Mouse (Mus musculus) heart, adult 2 months (tissue): ENCODE measurements at regions not wholly inside any gene's neighbourhood (a gene's known extent, or its start where the extent isn't known, plus 50 kb on each side); places are given as distances from the start of the nearest gene placed in this dataset.
A peak's percentile ranks its signal among the peaks of the same experiment; 100 is the strongest.

ENCODE experiments used
- DNase-seq, 2 experiments: peaks; one replicate each; pipeline ENCODE4 v3.0.0; 2021
- H3K27ac ChIP-seq: fragments of 200-600 bp; 2 replicates; pipeline ENCODE4 v1.8.1; 2022
- H3K27me3 ChIP-seq: fragments of 200-500 bp; 2 replicates; pipeline ENCODE4 v1.6.1; 2012; ENCODE audit warnings: mild to moderate bottlenecking, low read length, inconsistent platforms, mixed read lengths; ENCODE audit not compliant: control insufficient read depth, insufficient read depth
- H3K36me3 ChIP-seq: fragments of 200-500 bp; 2 replicates; pipeline ENCODE4 v1.6.1; 2012; ENCODE audit warnings: low read length, inconsistent platforms; ENCODE audit not compliant: control insufficient read depth, insufficient read depth
- H3K4me1 ChIP-seq: fragments of 200-500 bp; 2 replicates; pipeline ENCODE4 v1.6.1; 2011; ENCODE audit warnings: low read length; ENCODE audit not compliant: control insufficient read depth, insufficient read depth
- H3K4me3 ChIP-seq: fragments of 200-600 bp; 2 replicates; pipeline ENCODE4 v1.8.1; 2022
- H3K79me2 ChIP-seq: fragments of 200-500 bp; replicated peaks from 2 replicates; pipeline ENCODE4 v1.6.1; 2012; ENCODE audit warnings: mild to moderate bottlenecking, inconsistent platforms, low read length, moderate library complexity, mixed read lengths; ENCODE audit not compliant: control insufficient read depth, insufficient read depth
- H3K9ac ChIP-seq: fragments of 200-500 bp; 2 replicates; pipeline ENCODE4 v1.6.1; 2012; ENCODE audit warnings: low read depth, mild to moderate bottlenecking, control low read depth, inconsistent platforms, low read length, mixed read lengths
- CTCF ChIP-seq: fragments of 200-600 bp; IDR thresholded peaks from 2 replicates; pipeline ENCODE4 v1.8.1; 2022; ENCODE audit warnings: antibody characterized with exemption, mild to moderate bottlenecking, moderate library complexity
- EP300 ChIP-seq: fragments of 200-500 bp; IDR thresholded peaks from 2 replicates; pipeline ENCODE4 v1.6.1; 2011; ENCODE audit warnings: low read depth, low read length, control low read depth; ENCODE audit not compliant: insufficient read depth
- POLR2A ChIP-seq: fragments of 200-500 bp; IDR thresholded peaks from 2 replicates; pipeline ENCODE4 v1.6.1; 2011; ENCODE audit warnings: mild to moderate bottlenecking, low read depth, low read length, control low read depth; ENCODE audit not compliant: insufficient read depth
- WGBS: fragments of 180-500 bp; shearing (Covaris S2); methylation state at CpG from one replicate; pipeline ENCODE4 v1.1.7; 2018; 5-methylcytosine and 5-hydroxymethylcytosine counted together
- intact Hi-C: fragments of 180-260 bp; cut with DNase I; formaldehyde crosslinking; loops from one replicate; pipeline ENCODE4 v1.15.1; 2025

DNA sequence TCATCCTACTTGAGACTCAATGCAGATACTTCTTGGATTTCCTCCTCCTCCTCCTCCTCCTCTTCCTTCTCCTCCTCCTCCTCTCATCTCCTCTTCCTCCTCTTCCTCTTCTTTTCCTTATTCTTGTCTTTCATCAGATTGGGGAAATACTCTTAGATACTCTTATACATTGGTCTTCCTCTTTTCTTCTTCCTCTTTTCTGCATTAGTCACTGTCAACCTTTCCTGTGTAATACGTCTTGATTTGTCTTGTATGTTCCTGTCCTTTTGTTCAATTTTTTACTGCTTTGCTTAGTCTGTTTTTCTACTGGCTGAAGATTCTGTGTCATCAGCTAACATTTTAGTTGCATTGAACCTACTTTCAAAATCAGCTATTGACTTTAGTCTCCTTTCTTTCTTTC lies 279.5 kb downstream of the Bcl11a start:
- Histone ChIP-seq H3K27me3 (no peaks in the 10 kb centered on the region), H3K79me2 (no peaks in the 10 kb centered on the region), H3K27ac (no peak overlapping the region), H3K9ac (no peak overlapping the region), H3K36me3 (no peaks in the 10 kb centered on the region), H3K4me3 (no peak overlapping the region), H3K4me1 (no peaks in the 10 kb centered on the region)
- no peak for DNase-seq
- intact Hi-C loops = no loop called here
- no peak for TF ChIP-seq CTCF
- TF ChIP-seq EP300 = no peak
- TF ChIP-seq POLR2A = no peak
- 38% methylated on average over 1 of the region's 1 CpGs for WGBS

DNA sequence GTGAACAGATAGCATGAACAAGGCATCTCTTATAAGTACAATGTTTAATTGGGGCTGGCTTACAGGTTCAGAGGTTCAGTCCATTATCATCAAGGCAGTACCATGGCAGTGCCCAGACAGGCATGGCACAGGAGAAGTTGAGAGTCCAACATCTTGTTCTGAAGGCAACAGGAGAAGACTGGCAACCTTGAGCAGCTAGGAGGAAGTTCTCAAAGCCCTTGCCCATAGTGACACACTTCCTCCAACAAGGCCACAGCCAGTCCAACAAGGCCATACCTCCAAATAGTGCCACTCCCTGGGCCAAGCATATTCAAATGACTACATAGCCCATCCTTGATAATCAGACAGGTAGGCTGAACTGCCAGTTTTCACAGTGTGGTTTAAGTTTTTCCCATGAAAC lies 281.2 kb downstream of the Bcl11a start:
- intact Hi-C loops = no loop called here
- Histone ChIP-seq H3K79me2 (no peaks in the 10 kb centered on the region), H3K4me1 (no peaks in the 10 kb centered on the region; the same call in 1 of the 2 replicates), H3K27me3 (no peaks in the 10 kb centered on the region), H3K9ac (no peak overlapping the region), H3K4me3 (no peak overlapping the region), H3K36me3 (no peaks in the 10 kb centered on the region), H3K27ac (no peak overlapping the region)
- TF ChIP-seq CTCF = no peak
- no peak for TF ChIP-seq POLR2A
- no peak for TF ChIP-seq EP300
- no peak for DNase-seq

DNA sequence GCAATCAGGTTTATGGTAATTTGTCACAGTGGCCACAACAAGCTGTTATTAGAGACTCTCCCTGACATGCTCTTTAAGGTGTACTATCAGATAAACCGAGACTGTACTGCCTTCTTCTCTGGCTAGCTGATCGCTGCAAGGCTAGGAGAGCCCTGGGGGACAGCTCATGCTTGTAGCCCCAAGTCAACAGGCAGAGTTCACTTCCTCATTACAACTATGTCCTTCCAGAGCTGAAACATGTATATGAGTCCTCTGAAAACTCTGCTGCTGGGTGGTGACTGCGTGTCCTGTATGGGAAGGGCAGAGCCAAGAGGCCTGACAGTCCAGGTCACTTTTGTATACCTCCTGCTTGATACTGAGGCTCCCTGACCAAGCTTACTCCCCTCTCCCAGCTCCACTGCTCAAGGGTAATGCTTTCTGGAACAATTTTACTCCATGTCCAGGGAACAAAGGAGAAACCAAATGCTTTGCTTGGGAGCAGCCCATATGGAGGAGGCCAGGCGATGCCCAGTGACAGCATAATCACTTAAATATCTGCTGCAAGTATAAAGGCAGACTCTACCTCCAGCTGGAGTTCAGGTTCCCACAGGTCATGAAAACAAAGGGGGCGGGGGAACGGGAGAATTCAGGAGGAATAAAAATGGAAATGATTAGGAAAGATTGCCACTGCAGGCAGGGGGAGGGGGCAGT lies 284.3 kb downstream of the Bcl11a start:
- WGBS = 63% methylated on average over 6 of the region's 6 CpGs
- Histone ChIP-seq H3K27ac (no peak overlapping the region), H3K4me3 (no peak overlapping the region), H3K27me3 (no peaks in the 10 kb centered on the region), H3K79me2 (no peaks in the 10 kb centered on the region), H3K4me1 (no peaks in the 10 kb centered on the region; the same call in 1 of the 2 replicates), H3K36me3 (no peaks in the 10 kb centered on the region), H3K9ac (no peak overlapping the region)
- no peak for TF ChIP-seq CTCF
- TF ChIP-seq EP300 = no peak
- TF ChIP-seq POLR2A = no peak
- DNase-seq = no peak
- intact Hi-C loops = no loop called here

DNA sequence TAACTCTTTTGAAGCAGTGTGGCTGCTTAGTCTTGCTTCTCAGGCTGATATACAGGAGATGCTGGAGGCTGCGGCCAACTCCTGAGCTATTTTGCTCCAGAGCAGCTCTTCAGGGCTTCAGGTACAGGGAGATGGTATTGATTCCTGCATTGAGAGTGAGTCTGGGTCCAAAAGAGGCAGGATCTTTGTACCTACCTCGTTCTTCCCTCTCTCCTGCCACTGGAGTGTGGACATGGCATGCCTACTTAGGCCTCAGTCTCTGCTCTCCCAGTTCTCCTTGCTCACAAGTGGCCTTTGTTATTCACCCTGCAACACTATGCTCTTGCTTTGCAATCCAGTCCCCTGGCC lies 284.8 kb downstream of the Bcl11a start:
- H3K79me2 ChIP-seq = no peaks in the 10 kb centered on the region
- no peak for DNase-seq
- no peaks in the 10 kb centered on the region for H3K36me3 ChIP-seq
- no peak overlapping the region for H3K4me3 ChIP-seq
- no peaks in the 10 kb centered on the region; the same call in 1 of the 2 replicates for H3K4me1 ChIP-seq
- no peak overlapping the region for H3K27ac ChIP-seq
- H3K9ac ChIP-seq = no peak overlapping the region
- intact Hi-C loops = no loop called here
- no peaks in the 10 kb centered on the region for H3K27me3 ChIP-seq
- TF ChIP-seq CTCF (no peak), POLR2A (no peak), EP300 (no peak)
- WGBS = 89% methylated on average over 2 of the region's 2 CpGs

DNA sequence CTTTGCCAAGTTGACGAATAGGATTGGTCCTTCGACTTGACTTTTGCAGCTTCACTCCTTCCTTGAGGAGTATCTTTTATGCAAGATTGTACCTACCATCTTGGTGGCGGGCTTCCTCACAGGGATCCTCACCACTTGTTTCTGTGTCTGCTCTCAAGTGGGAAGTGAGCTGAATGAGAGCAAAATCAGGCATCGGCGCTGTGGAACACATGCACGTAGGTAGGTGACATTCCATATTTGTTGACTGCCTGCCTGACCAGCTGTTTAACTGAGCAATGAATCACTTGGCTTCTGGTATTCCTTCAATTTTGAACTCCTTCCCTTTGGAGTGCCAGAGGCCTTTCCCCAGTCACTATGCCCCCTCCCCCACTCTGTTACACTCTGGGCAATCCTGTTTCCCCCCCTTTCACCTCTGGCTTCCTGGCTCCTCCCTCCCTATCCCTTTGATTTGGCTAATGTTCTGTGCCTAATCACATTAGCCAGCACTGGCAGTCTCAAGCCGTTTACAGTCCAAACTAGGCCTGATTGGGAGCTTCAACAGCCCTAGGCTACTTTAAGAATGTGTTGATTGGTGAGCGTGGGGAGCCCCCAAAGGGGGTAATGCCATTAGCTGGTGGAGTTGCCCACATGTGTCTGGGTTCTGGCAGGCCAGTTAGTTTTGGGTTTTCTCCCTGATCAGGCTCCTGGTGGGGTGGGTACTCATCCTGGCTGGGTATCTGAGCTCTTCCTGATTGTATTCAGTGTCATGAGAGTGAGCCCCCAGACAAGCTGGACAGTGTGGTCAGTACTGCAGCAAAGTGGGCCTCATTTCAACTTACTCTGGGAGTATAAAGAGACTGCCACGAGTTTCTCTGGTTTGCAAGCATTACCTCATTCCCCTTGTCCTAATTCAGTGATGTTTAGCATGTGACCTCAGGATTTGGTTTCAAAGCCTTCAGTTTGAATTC lies 285.8 kb downstream of the Bcl11a start:
- whole genome bisulfite sequencing = 68% methylated on average over 9 of the region's 9 CpGs
- TF ChIP-seq EP300 (no peak), CTCF (no peak), POLR2A (no peak)

DNA sequence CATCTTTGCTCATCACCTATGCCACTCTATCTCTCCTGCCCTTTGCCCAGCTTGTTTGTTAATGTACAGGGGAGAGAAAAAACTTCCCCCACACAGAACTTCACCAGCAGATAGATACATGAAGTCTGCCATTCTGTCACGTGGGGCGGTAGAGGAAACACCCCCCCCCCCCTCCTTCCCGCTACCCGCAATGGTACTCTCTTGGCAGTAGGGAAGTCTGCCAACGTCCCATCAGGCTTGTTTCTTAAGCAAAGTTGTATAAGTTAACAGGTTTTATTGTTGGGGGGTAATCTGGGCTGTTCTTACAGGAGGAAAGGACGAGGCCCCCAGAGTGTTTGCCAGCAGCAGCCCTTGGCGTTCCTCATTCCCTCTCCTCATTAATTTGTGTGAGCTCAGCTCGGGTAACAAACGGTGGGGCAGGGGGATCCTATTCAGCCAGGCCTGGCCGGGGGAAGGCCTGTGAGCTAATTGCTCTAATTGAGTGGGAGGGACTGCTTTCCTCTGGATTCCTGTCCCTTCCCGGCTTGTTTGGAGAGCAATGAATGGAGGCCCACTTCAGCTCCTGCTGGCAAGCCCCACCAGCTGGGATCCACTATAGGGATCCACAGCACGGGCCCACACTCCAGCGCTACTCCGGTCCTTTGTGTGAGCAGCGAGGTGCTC lies 292.5 kb downstream of the Bcl11a start:
- Histone ChIP-seq H3K36me3 (no peaks in the 10 kb centered on the region), H3K9ac (no peak overlapping the region), H3K79me2 (no peaks in the 10 kb centered on the region), H3K27ac (no peak overlapping the region), H3K4me1 (peaks cover 2% of the 10 kb centered on the region; the same call in 1 of the 2 replicates), H3K27me3 (no peaks in the 10 kb centered on the region), H3K4me3 (no peak overlapping the region)
- intact Hi-C loops = no loop called here
- WGBS = 52% methylated on average over 15 of the region's 15 CpGs
- TF ChIP-seq CTCF (no peak), EP300 (no peak), POLR2A (no peak)
- no peak for DNase-seq

More for the DNA sequence above, 285.8 kb downstream of the Bcl11a start:
- intact Hi-C loops = no loop called here
- no peak overlapping the region for H3K4me3 ChIP-seq
- no peaks in the 10 kb centered on the region; the same call in 1 of the 2 replicates for H3K4me1 ChIP-seq
- H3K27ac ChIP-seq = no peak overlapping the region
- DNase-seq = peak in 1 of 2 experiments; percentile 8
- H3K36me3 ChIP-seq = no peaks in the 10 kb centered on the region
- H3K79me2 ChIP-seq = no peaks in the 10 kb centered on the region
- no peak overlapping the region for H3K9ac ChIP-seq
- H3K27me3 ChIP-seq = no peaks in the 10 kb centered on the region
